Mouse (Mus musculus) embryonic facial prominence, embryonic 12.5 days (tissue): ENCODE data around the gene Tm7sf2. TPM values are rescaled to one million over a fixed set of nuclear protein-coding genes. Genes with fewer than 3 reads are reported as not detected.
"Not testable (repeated sequence)": the region's sequence is repeated elsewhere in the genome, so short reads cannot be mapped to it uniquely, and the experiment has no call there.

Experiments used
- ATAC-seq: fragments of 200-750 bp; cut with Nextera tagmentation; 2 replicates; pipeline ENCODE4 v1.8.0; 2017; ENCODE audit not compliant: insufficient number of reproducible peaks, insufficient read depth, low FRiP score, low TSS enrichment
- H3K27ac ChIP-seq: fragments of 300-500 bp; sonication (generic); 2 replicates; pipeline ENCODE4 v1.5.1; 2016; ENCODE audit warnings: mild to moderate bottlenecking
- H3K27me3 ChIP-seq: fragments of 300-500 bp; sonication (generic); 2 replicates; pipeline ENCODE4 v1.6.1; 2016; ENCODE audit warnings: mild to moderate bottlenecking, moderate library complexity
- H3K36me3 ChIP-seq: fragments of 300-500 bp; sonication (generic); 2 replicates; pipeline ENCODE4 v1.6.1; 2016; ENCODE audit warnings: mild to moderate bottlenecking
- H3K4me1 ChIP-seq: fragments of 300-500 bp; sonication (generic); 2 replicates; pipeline ENCODE4 v1.6.1; 2016
- H3K4me2 ChIP-seq: fragments of 300-500 bp; sonication (generic); replicated peaks from 2 replicates; pipeline ENCODE4 v1.6.1; 2016; ENCODE audit warnings: mild to moderate bottlenecking, moderate library complexity
- H3K4me3 ChIP-seq: fragments of 300-500 bp; sonication (generic); 2 replicates; pipeline ENCODE4 v1.5.1; 2016; ENCODE audit warnings: mild to moderate bottlenecking
- H3K9ac ChIP-seq: fragments of 300-500 bp; sonication (generic); 2 replicates; pipeline ENCODE4 v1.6.1; 2016; ENCODE audit warnings: mild to moderate bottlenecking, moderate library complexity
- H3K9me3 ChIP-seq: fragments of 300-500 bp; sonication (generic); 2 replicates; pipeline ENCODE4 v1.6.1; 2016; ENCODE audit warnings: mild to moderate bottlenecking, moderate library complexity
- WGBS: fragments of 180-500 bp; shearing (Covaris S2); methylation state at CpG from one replicate; pipeline ENCODE4 v1.1.7; 2016; 5-methylcytosine and 5-hydroxymethylcytosine counted together
- polyA plus RNA-seq: library from polyadenylated mRNA; unstranded; fragments of >200 nt; fragmentation: Nextera tagmentation; extraction: Ambion mirVana; gene quantifications from 2 replicates; pipeline ENCODE4 v1.2.1, GENCODE M21; 2016

Gene Tm7sf2
- polyA plus RNA-seq, 1 experiment from 2014 or later, result 31.9 TPM

GRCm38 (mm10) chr19:6052516-6052915 lies 15.7 kb downstream of the Tm7sf2 start:
- WGBS, result 89% methylated on average over 7 of the region's 7 CpGs
- no peak overlapping the region for H3K4me3 ChIP-seq

DNA sequence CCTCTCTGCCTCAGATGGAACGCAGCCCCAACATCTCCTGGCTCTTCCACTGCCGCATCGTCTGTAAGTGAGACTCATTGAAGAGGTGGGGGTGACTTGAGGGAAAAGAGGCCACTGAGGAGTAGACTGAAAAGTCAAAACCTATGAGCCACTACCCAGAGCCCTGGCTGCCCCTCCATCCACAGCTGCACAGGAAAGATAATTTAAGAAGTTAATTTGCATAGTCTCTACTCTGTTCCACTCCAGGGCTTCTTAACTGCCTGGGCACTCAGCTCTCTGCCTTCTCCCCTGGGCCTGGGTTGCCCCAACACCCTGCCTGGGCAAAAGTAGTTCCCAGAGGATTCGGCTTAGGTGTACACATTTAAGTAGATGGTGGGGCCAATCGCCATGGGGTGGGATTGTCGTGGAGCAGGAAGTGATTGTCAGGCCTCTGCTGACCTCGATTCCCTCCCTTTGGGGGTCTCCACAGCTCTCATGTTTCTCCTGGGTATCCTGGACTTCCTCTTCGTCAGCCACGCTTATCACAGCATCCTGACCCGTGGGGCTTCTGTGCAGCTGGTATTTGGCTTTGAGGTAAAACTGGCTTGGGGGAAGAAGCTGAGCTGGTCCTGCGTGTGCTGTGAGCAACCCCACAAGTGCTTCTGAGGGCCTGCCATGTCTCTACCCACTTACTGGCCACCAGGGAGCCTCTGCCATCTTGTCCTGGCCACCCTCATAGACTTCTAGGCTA lies 19.3 kb downstream of the Tm7sf2 start:
- 89% methylated on average over 11 of the region's 11 CpGs for WGBS
- H3K36me3 ChIP-seq, result peaks cover 56% of the 10 kb centered on the region
- no peaks in the 10 kb centered on the region for H3K27me3 ChIP-seq
- H3K27ac ChIP-seq, result no peak overlapping the region
- H3K4me1 ChIP-seq, result peaks cover 17% of the 10 kb centered on the region
- H3K4me2 ChIP-seq, result no peak overlapping the region
- 0 out of 2 replicates have a peak overlapping the region, but pooled peaks have one; percentile 90 for H3K9ac ChIP-seq
- H3K4me3 ChIP-seq, result no peak overlapping the region
- ATAC-seq, result no peak
- no peaks in the 10 kb centered on the region for H3K9me3 ChIP-seq

More at GRCm38 (mm10) chr19:6052516-6052915, 15.7 kb downstream of the Tm7sf2 start:
- H3K9ac ChIP-seq, result no peak overlapping the region
- peaks cover 78% of the 10 kb centered on the region for H3K36me3 ChIP-seq
- peaks cover 20% of the 10 kb centered on the region for H3K4me1 ChIP-seq
- no peak for ATAC-seq
- no peak overlapping the region for H3K27ac ChIP-seq
- no peaks in the 10 kb centered on the region for H3K9me3 ChIP-seq
- H3K27me3 ChIP-seq, result no peaks in the 10 kb centered on the region
- H3K4me2 ChIP-seq, result no peak overlapping the region

DNA sequence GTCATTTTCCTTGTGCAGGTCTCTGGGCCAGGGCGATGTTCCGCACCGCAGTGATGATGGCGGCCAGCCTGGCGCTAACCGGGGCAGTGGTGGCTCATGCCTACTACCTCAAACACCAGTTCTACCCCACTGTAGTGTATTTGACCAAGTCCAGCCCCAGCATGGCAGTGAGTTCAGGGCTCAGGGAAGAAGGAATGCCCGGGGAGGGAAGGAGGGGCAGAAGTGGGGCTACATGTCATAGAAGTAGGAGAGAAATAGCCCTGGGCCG lies 20.3 kb downstream of the Tm7sf2 start:
- H3K27me3 ChIP-seq, result no peaks in the 10 kb centered on the region
- H3K9ac ChIP-seq, result peak overlapping the region; percentile 90
- ATAC-seq, result no peak
- peaks cover 17% of the 10 kb centered on the region for H3K4me1 ChIP-seq
- 85% methylated on average over 8 of the region's 8 CpGs for WGBS
- H3K36me3 ChIP-seq, result peaks cover 46% of the 10 kb centered on the region
- peak overlapping the region; percentile 80 for H3K4me3 ChIP-seq
- H3K27ac ChIP-seq, result no peak overlapping the region
- H3K9me3 ChIP-seq, result no peaks in the 10 kb centered on the region
- peak overlapping the region; percentile 98 for H3K4me2 ChIP-seq

- ATAC-seq, result 0 out of 2 replicates have a peak, but pooled peaks have one; percentile 1
- Histone ChIP-seq H3K27ac (peak overlapping the region; percentile 99), H3K27me3 (no peaks in the 10 kb centered on the region), H3K4me3 (peak overlapping the region; percentile 80), H3K4me2 (peak overlapping the region; percentile 98), H3K4me1 (peaks cover 17% of the 10 kb centered on the region), H3K9ac (peak overlapping the region; percentile 90), H3K36me3 (peaks cover 41% of the 10 kb centered on the region), H3K9me3 (no peaks in the 10 kb centered on the region)
- 2% methylated on average over 44 of the region's 44 CpGs for WGBS
Observed at GRCm38 (mm10) chr19:6047154-6047898, 20.8 kb downstream of the Tm7sf2 start.

DNA sequence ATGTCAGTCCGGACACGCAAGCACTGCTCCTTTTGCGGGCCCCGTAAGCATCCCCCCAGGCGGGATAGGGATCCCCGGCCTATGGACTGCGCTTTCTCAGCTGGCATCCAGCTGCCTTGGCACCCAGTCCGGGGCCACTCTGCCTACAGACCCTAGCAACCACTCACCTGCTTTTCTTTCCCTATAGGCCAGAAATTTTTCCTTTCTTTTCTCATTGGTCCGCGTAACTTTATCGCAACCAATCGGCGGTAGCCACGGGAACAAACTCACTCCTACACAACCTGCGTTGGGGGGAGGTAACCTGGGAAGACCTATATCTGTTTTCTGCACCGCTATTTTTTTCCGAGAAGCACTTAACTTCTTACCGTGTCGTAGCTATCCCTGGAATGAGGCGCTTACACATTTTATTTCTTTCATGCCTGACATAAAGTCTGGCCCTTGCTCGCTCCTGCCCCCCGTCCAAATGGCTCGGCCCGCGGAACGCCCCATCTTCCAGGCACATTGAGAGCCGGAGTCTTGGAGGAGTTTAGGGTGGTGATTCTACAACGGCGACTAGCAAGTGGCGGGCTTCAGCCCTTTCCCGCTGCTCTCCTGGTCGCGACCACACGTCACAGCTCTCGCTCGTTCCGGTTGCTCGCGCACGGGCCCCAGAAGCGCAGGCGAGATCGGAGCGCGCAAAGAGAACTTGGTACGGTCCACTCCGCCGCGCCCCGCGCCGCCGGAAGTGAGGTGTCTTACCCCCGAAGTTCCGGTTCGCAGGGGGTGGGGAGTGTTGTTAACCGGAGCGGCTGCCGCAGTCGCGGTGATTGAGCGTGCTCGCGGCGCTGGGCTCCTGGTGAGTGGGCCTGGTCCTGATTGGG lies 21.6 kb downstream of the Tm7sf2 start, which contains the start of gene Syvn1:
Syvn1 (plus strand) TSS at position 283 of the 860 bp plus-strand sequence.
- peaks cover 17% of the 10 kb centered on the region for H3K4me1 ChIP-seq
- no peaks in the 10 kb centered on the region for H3K27me3 ChIP-seq
- no peaks in the 10 kb centered on the region for H3K9me3 ChIP-seq
- peak within 1 kb of the TSS; percentile 98 for H3K4me2 ChIP-seq
- peak; percentile 89 for ATAC-seq
- peak within 1 kb of the TSS; percentile 80 for H3K4me3 ChIP-seq
- under 1% methylated on average over 65 of the region's 65 CpGs for WGBS
- peaks cover 33% of the 10 kb centered on the region for H3K36me3 ChIP-seq
- H3K27ac ChIP-seq, result peak within 1 kb of the TSS; percentile 99
- peak within 1 kb of the TSS; percentile 90 for H3K9ac ChIP-seq

- Histone ChIP-seq H3K4me1 (peaks cover 17% of the 10 kb centered on the region), H3K4me3 (peak overlapping the region; percentile 80), H3K27ac (peak overlapping the region; percentile 99), H3K27me3 (no peaks in the 10 kb centered on the region), H3K9me3 (no peaks in the 10 kb centered on the region), H3K9ac (peak overlapping the region; percentile 90), H3K36me3 (peaks cover 24% of the 10 kb centered on the region), H3K4me2 (peak overlapping the region; percentile 98)
- 22% methylated on average over 20 of the region's 20 CpGs for WGBS
- peak; percentile 31; the same call in 1 of the 2 replicates for ATAC-seq
Observed at GRCm38 (mm10) chr19:6045366-6046293, 22.5 kb downstream of the Tm7sf2 start.

GRCm38 (mm10) chr19:6044102-6044501 lies 24.1 kb downstream of the Tm7sf2 start:
- H3K9me3 ChIP-seq, result not testable (repeated sequence)
- WGBS, result 63% methylated on average over 4 of the region's 4 CpGs

GRCm38 (mm10) chr19:6042293-6042692 lies 25.9 kb downstream of the Tm7sf2 start:
- 83% methylated on average over 9 of the region's 9 CpGs for WGBS

More at GRCm38 (mm10) chr19:6044102-6044501, 24.1 kb downstream of the Tm7sf2 start:
- H3K9ac ChIP-seq, H3K36me3 ChIP-seq, H3K4me3 ChIP-seq, H3K4me2 ChIP-seq, H3K27ac ChIP-seq, ATAC-seq, H3K27me3 ChIP-seq: not testable (repeated sequence)
- H3K4me1 ChIP-seq, result peaks cover 17% of the 10 kb centered on the region

DNA sequence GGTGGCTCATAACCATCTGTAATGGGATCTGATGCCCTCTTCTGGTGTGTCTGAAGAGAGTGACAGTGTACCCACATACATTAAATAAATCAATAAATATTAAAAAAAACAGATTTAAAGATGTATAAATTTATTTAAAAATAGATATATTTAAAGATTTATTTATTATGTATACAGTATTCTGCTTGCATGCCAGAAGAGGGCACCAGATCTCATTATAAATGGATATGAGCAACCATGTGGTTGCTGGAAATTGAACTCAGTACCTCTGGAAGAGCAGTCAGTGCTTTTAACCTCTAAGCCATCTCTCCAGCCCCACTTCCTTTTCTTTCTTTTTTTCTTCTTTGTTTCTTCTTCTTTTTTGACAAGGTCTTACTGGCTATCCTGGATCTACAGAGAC lies 28.2 kb downstream of the Tm7sf2 start:
- Histone ChIP-seq H3K4me1 (no peaks in the 10 kb centered on the region; the same call in 1 of the 2 replicates), H3K4me3 (no peak overlapping the region), H3K36me3 (no peaks in the 10 kb centered on the region), H3K4me2 (no peak overlapping the region), H3K27ac (no peak overlapping the region), H3K27me3 (no peaks in the 10 kb centered on the region), H3K9ac (no peak overlapping the region), H3K9me3 (no peaks in the 10 kb centered on the region)
- ATAC-seq, result no peak

More at GRCm38 (mm10) chr19:6042293-6042692, 25.9 kb downstream of the Tm7sf2 start:
- no peak overlapping the region for H3K4me2 ChIP-seq
- no peak overlapping the region for H3K27ac ChIP-seq
- H3K36me3 ChIP-seq, result no peaks in the 10 kb centered on the region
- ATAC-seq, result no peak
- H3K4me1 ChIP-seq, result 0 out of 2 replicates have a peak, but pooled peaks cover 4% of the 10 kb centered on the region
- no peak overlapping the region for H3K4me3 ChIP-seq
- H3K27me3 ChIP-seq, result no peaks in the 10 kb centered on the region
- H3K9ac ChIP-seq, result no peak overlapping the region
- H3K9me3 ChIP-seq, result no peaks in the 10 kb centered on the region

GRCm38 (mm10) chr19:6038326-6038725 lies 29.8 kb downstream of the Tm7sf2 start:
- Histone ChIP-seq H3K27me3 (no peaks in the 10 kb centered on the region), H3K9me3 (no peaks in the 10 kb centered on the region), H3K9ac (no peak overlapping the region), H3K4me2 (no peak overlapping the region), H3K4me1 (no peaks in the 10 kb centered on the region; the same call in 1 of the 2 replicates), H3K36me3 (no peaks in the 10 kb centered on the region), H3K4me3 (no peak overlapping the region), H3K27ac (no peak overlapping the region)
- WGBS, result 84% methylated on average over 7 of the region's 7 CpGs
- ATAC-seq, result no peak
